ENCODE assay signal across 13 mouse cellular contexts in genomic region chr4:130800147-130800546, GRCm38 (mm10). TPM values are rescaled to one million over a fixed set of nuclear protein-coding genes. Genes with fewer than 3 reads are reported as not detected.
DNase-seq lines count a peak whose midpoint lies in the region; ATAC-seq and TF ChIP-seq lines count a peak whose summit lies in the region.
"Had no signal": no experiment of that assay in that cellular context is flagged by ENCODE, and none has a peak within 500 bp of the region (broad histone marks: within the 10 kb centered on the region; RNA-seq: fewer than 3 reads in every experiment).

No protein-coding gene starts in this region.

- H3K4me2 ChIP-seq in heart, embryonic 11.5 days, result no peak overlapping the region
- no peak overlapping the region for H3K4me2 ChIP-seq in forebrain, embryonic 11.5 days (ENCODE audit: low read depth, low read length, severe bottlenecking)
- H3K4me2 ChIP-seq: embryonic facial prominence, embryonic 13.5 days; limb, embryonic 15.5 days; midbrain, embryonic 15.5 days; stomach, embryonic 15.5 days had no signal

- peaks cover 50% of the 10 kb centered on the region for H3K4me1 ChIP-seq in heart, embryonic 11.5 days (ENCODE audit: control insufficient read depth, insufficient read depth, low read length)
- peaks cover 26% of the 10 kb centered on the region for H3K4me1 ChIP-seq in lung, adult 2 months (ENCODE audit: control insufficient read depth, insufficient read depth, low read length)
- H3K4me1 ChIP-seq in limb, embryonic 10.5 days, result peaks cover 94% of the 10 kb centered on the region
- H3K4me1 ChIP-seq in forebrain, embryonic 11.5 days (replicated peaks; ENCODE audit: control insufficient read depth, insufficient read depth, low read length), result peaks cover 13% of the 10 kb centered on the region

- H3K36me3 ChIP-seq in heart, embryonic 11.5 days (ENCODE audit: control insufficient read depth, insufficient read depth, low read length), result no peaks in the 10 kb centered on the region
- peaks cover 22% of the 10 kb centered on the region for H3K36me3 ChIP-seq in limb, embryonic 10.5 days
- H3K36me3 ChIP-seq in forebrain, embryonic 11.5 days (ENCODE audit: control insufficient read depth, insufficient read depth, low read length), result no peaks in the 10 kb centered on the region
- H3K36me3 ChIP-seq: midbrain, embryonic 15.5 days; stomach, embryonic 15.5 days had no signal

- no peak for TF ChIP-seq POLR2A in lung, adult 2 months (IDR thresholded peaks at IDR 0.05; ENCODE audit: borderline replicate concordance, extremely low read depth, low read depth, low read length)

- no peak overlapping the region for H3K4me3 ChIP-seq in heart, embryonic 11.5 days (ENCODE audit: low read depth, low read length)
- no peak overlapping the region for H3K4me3 ChIP-seq in lung, adult 2 months (replicated peaks; ENCODE audit: extremely low read depth, low read depth, low read length)
- no peak overlapping the region for H3K4me3 ChIP-seq in limb, embryonic 10.5 days
- H3K4me3 ChIP-seq in forebrain, embryonic 11.5 days (ENCODE audit: low read depth, low read length), result no peak overlapping the region
- H3K4me3 ChIP-seq: embryonic facial prominence, embryonic 13.5 days; limb, embryonic 15.5 days; midbrain, embryonic 15.5 days; stomach, embryonic 15.5 days had no signal

- H3K27ac ChIP-seq in heart, embryonic 11.5 days (ENCODE audit: low read depth, low read length), result no peak overlapping the region
- peak overlapping the region; percentile 90; the same call in 1 of the 2 replicates for H3K27ac ChIP-seq in limb, embryonic 10.5 days
- no peak overlapping the region for H3K27ac ChIP-seq in forebrain, embryonic 11.5 days (ENCODE audit: low read depth, low read length)
- H3K27ac ChIP-seq: embryonic facial prominence, embryonic 13.5 days; limb, embryonic 15.5 days; midbrain, embryonic 15.5 days; stomach, embryonic 15.5 days had no signal

- H3K9ac ChIP-seq in heart, embryonic 11.5 days (ENCODE audit: low read depth, low read length), result 0 out of 2 replicates have a peak overlapping the region, but pooled peaks have one; percentile 28
- H3K9ac ChIP-seq in forebrain, embryonic 11.5 days (ENCODE audit: low read length), result no peak overlapping the region
- H3K9ac ChIP-seq: embryonic facial prominence, embryonic 13.5 days; forebrain, postnatal 0 days; limb, embryonic 15.5 days; midbrain, embryonic 15.5 days; stomach, embryonic 15.5 days had no signal

- WGBS in heart, embryonic 11.5 days (ENCODE audit: insufficient replicate concordance), result 61% methylated on average over 6 of the region's 6 CpGs
- WGBS in lung, adult 2 months, result 57% methylated on average over 6 of the region's 6 CpGs
- 89% methylated on average over 6 of the region's 6 CpGs for WGBS in limb, embryonic 10.5 days
- WGBS in forebrain, embryonic 11.5 days, result 89% methylated on average over 6 of the region's 6 CpGs

- no peaks in the 10 kb centered on the region for H3K9me3 ChIP-seq in heart, embryonic 11.5 days (replicated peaks; ENCODE audit: control insufficient read depth, low read length)
- no peaks in the 10 kb centered on the region for H3K9me3 ChIP-seq in limb, embryonic 10.5 days (replicated peaks)
- H3K9me3 ChIP-seq in forebrain, embryonic 11.5 days (ENCODE audit: control insufficient read depth, low read length), result no peaks in the 10 kb centered on the region
- H3K9me3 ChIP-seq: embryonic facial prominence, embryonic 13.5 days; limb, embryonic 15.5 days; midbrain, embryonic 15.5 days; stomach, embryonic 15.5 days had no signal

- no peaks in the 10 kb centered on the region for H3K27me3 ChIP-seq in heart, embryonic 11.5 days (ENCODE audit: control insufficient read depth, insufficient read depth, low read length)
- H3K27me3 ChIP-seq in limb, embryonic 10.5 days (ENCODE audit: low read depth, poor library complexity, severe bottlenecking), result no peaks in the 10 kb centered on the region
- no peaks in the 10 kb centered on the region for H3K27me3 ChIP-seq in forebrain, embryonic 11.5 days (ENCODE audit: control insufficient read depth, insufficient read depth, low read length)
- H3K27me3 ChIP-seq: embryonic facial prominence, embryonic 13.5 days; limb, embryonic 15.5 days; midbrain, embryonic 15.5 days; stomach, embryonic 15.5 days had no signal

- no peak for TF ChIP-seq CTCF in lung, adult 2 months (IDR thresholded peaks at IDR 0.05; ENCODE audit: insufficient read depth, low read length)

- no peak for ATAC-seq in heart, embryonic 11.5 days (replicated peaks; ENCODE audit: insufficient number of reproducible peaks, low FRiP score, low TSS enrichment)
- peak; percentile 74 for ATAC-seq in monocyte, adult 5-6 weeks (replicated peaks; ENCODE audit: insufficient number of reproducible peaks, low FRiP score, low TSS enrichment, poor library complexity, severe bottlenecking)
- ATAC-seq in forebrain, embryonic 11.5 days (replicated peaks; ENCODE audit: low FRiP score), result no peak
- ATAC-seq: forebrain, postnatal 0 days; midbrain, embryonic 15.5 days had no signal

- no peak for DNase-seq in heart, adult 8-10 months (ENCODE audit: low spot score)
- peak; percentile 44 to 52 for DNase-seq in lung, adult 18-20 months
- no peak for DNase-seq in lung, adult 2 months
- no peak for DNase-seq in limb, embryonic 10.5 days (ENCODE audit: low spot score)
- DNase-seq in forebrain, embryonic 11.5 days (ENCODE audit: low spot score), result no peak
- DNase-seq: cerebellum, adult 8-10 months; forebrain, postnatal 0 days had no signal

RNA-seq across cellular contexts. Expression of gene Sdc3, which starts 7.8 kb away (rescaled TPM):
- 11.6 and 16.9 TPM in 2 replicates for polyA plus RNA-seq in heart, embryonic 11.5 days (2014; fragmentation: Nextera tagmentation; extraction: Ambion mirVana)
- total RNA-seq in heart, adult 8-10 months (2022), result 10 to 100 TPM; 24.2 to 48.6 (median 39.2) TPM
- polyA plus RNA-seq in lung, adult 2 months (2012; rRNA removed), result 113 and 146 TPM in 2 replicates
- polyA plus RNA-seq in limb, embryonic 10.5 days (2016; fragmentation: Nextera tagmentation; extraction: Ambion mirVana), result 26.7 and 38.1 TPM in 2 replicates
- total RNA-seq in monocyte, adult 5-6 weeks (2017), result 16.3 to 46.3 TPM (median 22.3 TPM) in 3 replicates
- polyA plus RNA-seq in forebrain, embryonic 11.5 days (2014; fragmentation: Nextera tagmentation; extraction: Ambion mirVana), result 19.4 and 19.5 TPM in 2 replicates

Comparison
In these comparisons a context has a peak if more than half of its experiments do, and no peak if none do; other contexts are left out.
1. DNase-seq: peak in lung, adult 18-20 months (2 of 2); none in heart, adult 8-10 months (single experiment), lung, adult 2 months (single experiment), limb, embryonic 10.5 days (single experiment) and forebrain, embryonic 11.5 days (single experiment).